Comparison of ENCODE assay signal across 8 mouse cellular contexts in the genomic region with DNA sequence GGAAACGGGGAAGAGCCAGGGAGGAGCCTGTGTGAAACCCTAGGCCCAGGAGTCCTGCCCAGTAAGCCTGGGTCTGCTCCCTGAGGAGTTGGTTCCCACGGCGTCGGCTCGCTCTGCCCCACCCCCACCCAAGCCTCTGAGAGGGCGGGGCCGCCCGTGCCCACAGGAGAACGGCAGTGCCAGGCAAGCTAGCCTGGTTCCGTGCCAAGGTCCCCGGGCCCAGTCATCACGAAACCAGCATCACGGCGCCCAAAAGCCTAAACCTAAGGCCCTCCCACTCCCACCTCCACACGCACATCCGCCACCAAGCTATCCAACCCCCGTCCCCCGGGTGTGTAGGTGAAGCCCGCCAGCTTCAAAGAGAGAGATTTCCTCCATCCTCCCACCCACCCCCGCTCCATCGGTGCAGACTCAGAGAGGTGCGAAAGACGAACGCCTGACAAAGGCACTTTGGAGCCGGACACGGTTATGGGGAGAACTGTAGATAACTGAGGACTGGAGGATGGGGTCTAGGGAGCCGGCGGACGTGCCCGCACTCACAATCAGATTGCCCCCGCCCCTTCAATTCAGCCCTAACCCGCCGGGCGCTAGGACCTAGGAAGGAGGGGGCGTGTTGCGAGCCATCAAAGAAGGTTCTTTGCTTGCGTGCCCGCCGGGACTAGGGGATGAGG. TPM values are rescaled to one million over a fixed set of nuclear protein-coding genes. Genes with fewer than 3 reads are reported as not detected.
DNase-seq lines count a peak whose midpoint lies in the region; ATAC-seq lines count a peak whose summit lies in the region.

No protein-coding gene starts in this region.

- WGBS in hindbrain, embryonic 16.5 days: under 1% methylated on average over 37 of the region's 39 CpGs

- H3K4me2 ChIP-seq in hindbrain, embryonic 16.5 days (ENCODE audit: low read length): peak overlapping the region; percentile 72

- peak overlapping the region; percentile 97 for H3K27ac ChIP-seq in hindbrain, embryonic 16.5 days (ENCODE audit: low read depth, low read length)

- H3K27me3 ChIP-seq in hindbrain, embryonic 16.5 days (replicated peaks; ENCODE audit: control insufficient read depth, insufficient read depth, low read length): no peaks in the 10 kb centered on the region

- H3K4me1 ChIP-seq in hindbrain, embryonic 16.5 days (ENCODE audit: control insufficient read depth, insufficient read depth, low read depth, low read length): peaks cover 25% of the 10 kb centered on the region

- H3K9me3 ChIP-seq in hindbrain, embryonic 16.5 days (ENCODE audit: control insufficient read depth, low read length): no peaks in the 10 kb centered on the region

- peak overlapping the region; percentile 87 for H3K9ac ChIP-seq in hindbrain, embryonic 16.5 days (ENCODE audit: low read depth, low read length)

- peak overlapping the region; percentile 80 for H3K4me3 ChIP-seq in hindbrain, embryonic 16.5 days (ENCODE audit: low read length)

- ATAC-seq in hindbrain, embryonic 16.5 days: peak; percentile 84

- DNase-seq in WW6 (ENCODE audit: low read depth, low spot score): peak; percentile 69
- peak; percentile 59 to 80 for DNase-seq in cerebellum, postnatal 4 days (ENCODE audit: low spot score in 2 of 2)
- DNase-seq in frontal cortex, postnatal 36 days (ENCODE audit: low spot score in 2 of 2): peak; percentile 85
- DNase-seq in left cerebral cortex, adult 18-20 months (ENCODE audit: low spot score in 2 of 2): peak; percentile 85 to 87
- peak; percentile 71 for DNase-seq in lung, postnatal 36 days
- DNase-seq in retina, postnatal 7 days (ENCODE audit: low read depth, low spot score): peak; percentile 49
- DNase-seq in urinary bladder, adult 18-20 months (ENCODE audit: low spot score in 2 of 2): peak; percentile 69 to 77

- peaks cover 4% of the 10 kb centered on the region; the same call in 1 of the 2 replicates for H3K36me3 ChIP-seq in hindbrain, embryonic 16.5 days (ENCODE audit: control insufficient read depth, insufficient read depth, low read length)

RNA-seq across cellular contexts. Expression of gene Mpp2, which starts 1.1 kb away (rescaled TPM):
- 37.6 and 41.1 TPM in 2 replicates for polyA plus RNA-seq in hindbrain, embryonic 16.5 days (2015; fragmentation: Nextera tagmentation; extraction: Ambion mirVana)
- 100 to 1,000 TPM; 128 to 158 TPM for total RNA-seq in left cerebral cortex, adult 18-20 months (2021)

RNA-seq across cellular contexts. Expression of gene Ppy, which starts 13.9 kb away (rescaled TPM):
- not detected in 2 replicates for polyA plus RNA-seq in hindbrain, embryonic 16.5 days (2015; fragmentation: Nextera tagmentation; extraction: Ambion mirVana)
- total RNA-seq in left cerebral cortex, adult 18-20 months (2021): not detected

RNA-seq across cellular contexts. Expression of gene Pyy, which starts 20.4 kb away (rescaled TPM):
- polyA plus RNA-seq in hindbrain, embryonic 16.5 days (2015; fragmentation: Nextera tagmentation; extraction: Ambion mirVana): 3.4 and 3.7 TPM in 2 replicates
- not detected for total RNA-seq in left cerebral cortex, adult 18-20 months (2021)

RNA-seq across cellular contexts. Expression of gene Cd300lg, which starts 45.9 kb away (rescaled TPM):
- 0.40 and 0.54 TPM in 2 replicates for polyA plus RNA-seq in hindbrain, embryonic 16.5 days (2015; fragmentation: Nextera tagmentation; extraction: Ambion mirVana)
- total RNA-seq in left cerebral cortex, adult 18-20 months (2021): under 1 TPM in 1 of 2 experiments, not detected in 1; 0.19 TPM

RNA-seq across cellular contexts. Expression of gene Nags, which starts 58.1 kb away (rescaled TPM):
- polyA plus RNA-seq in hindbrain, embryonic 16.5 days (2015; fragmentation: Nextera tagmentation; extraction: Ambion mirVana): 0.09 TPM in 1 of 2 replicates, not detected in the other
- not detected for total RNA-seq in left cerebral cortex, adult 18-20 months (2021)

Comparison
In these comparisons a context has a peak if more than half of its experiments do, and no peak if none do; other contexts are left out.
1. Peak in every context shown above with its lines: DNase-seq, ATAC-seq, H3K4me3 ChIP-seq and H3K27ac ChIP-seq.